Mouse (Mus musculus) frontal cortex, postnatal 14 days (tissue): ENCODE data around the gene Tigit.

Experiments
- DNase-seq, 2 experiments: peaks; one replicate each; pipeline ENCODE4 v3.0.0; 2022; ENCODE audit warnings: low spot score in 2 of 2

The Tigit gene

GRCm38 (mm10) chr16:43663978-43664579 is at the start of gene Tigit:
TSS of gene Tigit (minus strand) at chr16:43664146.
- DNase-seq: no peak

GRCm38 (mm10) chr16:43711361-43711760 is 47.4 kb upstream of the Tigit start:
- DNase-seq: no peak

GRCm38 (mm10) chr16:43710651-43711050 is 46.7 kb upstream of the Tigit start:
- no peak for DNase-seq

GRCm38 (mm10) chr16:43710134-43710475 is 46.2 kb upstream of the Tigit start:
- no peak for DNase-seq

- no peak for DNase-seq
Measured at GRCm38 (mm10) chr16:43709432-43710133, 45.6 kb upstream of the Tigit start.

GRCm38 (mm10) chr16:43709062-43709413 is 45.1 kb upstream of the Tigit start:
- DNase-seq: no peak

GRCm38 (mm10) chr16:43708335-43709061 is 44.6 kb upstream of the Tigit start:
- DNase-seq: no peak

- no peak for DNase-seq
Measured at GRCm38 (mm10) chr16:43701765-43702504, 38.0 kb upstream of the Tigit start.

- DNase-seq: no peak
Measured at GRCm38 (mm10) chr16:43700575-43700974, 36.6 kb upstream of the Tigit start.

- no peak for DNase-seq
Measured at GRCm38 (mm10) chr16:43698735-43699649, 35.0 kb upstream of the Tigit start.

GRCm38 (mm10) chr16:43697772-43698171 is 33.8 kb upstream of the Tigit start:
- DNase-seq: no peak

GRCm38 (mm10) chr16:43695852-43696251 is 31.9 kb upstream of the Tigit start:
- no peak for DNase-seq

GRCm38 (mm10) chr16:43694104-43694503 is 30.2 kb upstream of the Tigit start:
- no peak for DNase-seq

- no peak for DNase-seq
Measured at GRCm38 (mm10) chr16:43692611-43693010, 28.7 kb upstream of the Tigit start.

- no peak for DNase-seq
Measured at GRCm38 (mm10) chr16:43691741-43692140, 27.8 kb upstream of the Tigit start.

GRCm38 (mm10) chr16:43690912-43691311 is 27.0 kb upstream of the Tigit start:
- DNase-seq: no peak

GRCm38 (mm10) chr16:43690211-43690690 is 26.3 kb upstream of the Tigit start:
- no peak for DNase-seq

GRCm38 (mm10) chr16:43687968-43688367 is 24.0 kb upstream of the Tigit start:
- no peak for DNase-seq

GRCm38 (mm10) chr16:43674400-43674799 is 10.5 kb upstream of the Tigit start:
- DNase-seq: no peak

- no peak for DNase-seq
Measured at GRCm38 (mm10) chr16:43672697-43673096, 8.8 kb upstream of the Tigit start.

GRCm38 (mm10) chr16:43671972-43672371 is 8.0 kb upstream of the Tigit start:
- no peak for DNase-seq
